Mouse (Mus musculus): ENCODE measurements around the gene Hmgn1.

DNA sequence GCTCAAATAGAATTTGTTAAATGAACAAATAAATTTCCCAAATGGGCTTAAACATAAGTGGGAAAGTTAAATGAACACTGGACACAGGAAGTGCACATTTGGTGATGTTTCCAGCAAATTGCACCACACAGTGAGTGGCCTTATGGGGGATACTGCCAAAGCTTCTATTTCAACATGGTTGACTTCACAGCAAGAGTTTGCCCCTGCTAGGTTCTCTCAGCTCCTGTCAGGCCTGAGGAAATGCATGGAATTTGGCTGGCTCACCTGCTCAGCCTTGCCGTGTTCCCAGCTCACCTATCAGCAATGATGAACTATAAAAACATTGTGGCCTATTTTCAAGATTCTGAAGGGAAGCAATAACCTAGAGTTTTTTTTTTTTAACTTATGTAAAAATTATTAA, 33.4 kb upstream of the Hmgn1 start:
- TF ChIP-seq CTCF (IDR thresholded peaks at IDR 0.05; ENCODE audit: low read depth, low read length) (no peak), GATA1 (IDR thresholded peaks at IDR 0.05; ENCODE audit: borderline replicate concordance, low read length) (no peak), GATA2 (IDR thresholded peaks at IDR 0.05; ENCODE audit: borderline replicate concordance, low read depth, low read length) (no peak)
